Mouse (Mus musculus): ENCODE measurements around the gene Tmem126a. TPM values are rescaled to one million over a fixed set of nuclear protein-coding genes. Genes with fewer than 3 reads are reported as not detected.

Tmem126a gene
- polyA plus RNA-seq, 1 experiment from 2014 or later = 102 TPM

GRCm38 (mm10) chr7:90427006-90427405 lies 30.0 kb downstream of the Tmem126a start:
- H3K4me1 ChIP-seq (ENCODE audit: control insufficient read depth, insufficient read depth, low read length) = peaks cover 5% of the 10 kb centered on the region
- no peaks in the 10 kb centered on the region for H3K27me3 ChIP-seq (ENCODE audit: control insufficient read depth, insufficient read depth, low read length)
- H3K27ac ChIP-seq (ENCODE audit: low read length) = no peak overlapping the region
- H3K4me3 ChIP-seq (ENCODE audit: low read depth, low read length) = peak overlapping the region; percentile 22; the same call in 1 of the 2 replicates
- 51% methylated on average over 9 of the region's 9 CpGs for WGBS
- no peaks in the 10 kb centered on the region for H3K36me3 ChIP-seq (ENCODE audit: control insufficient read depth, insufficient read depth, low read length)
- no peak overlapping the region for H3K9ac ChIP-seq (replicated peaks; ENCODE audit: low read depth, low read length)
- no peak for ATAC-seq (ENCODE audit: insufficient number of reproducible peaks, insufficient read depth, low FRiP score, low read depth)
- H3K9me3 ChIP-seq (ENCODE audit: control insufficient read depth, low read depth, low read length) = no peaks in the 10 kb centered on the region
- peak overlapping the region; percentile 53 for H3K4me2 ChIP-seq (replicated peaks; ENCODE audit: low read depth, low read length)

GRCm38 (mm10) chr7:90426020-90427001 lies 30.7 kb downstream of the Tmem126a start, which contains the start of gene Ccdc89:
Gene Ccdc89 (plus strand): TSS chr7:90426577.
- H3K36me3 ChIP-seq (ENCODE audit: control insufficient read depth, insufficient read depth, low read length) = no peaks in the 10 kb centered on the region
- H3K4me3 ChIP-seq (ENCODE audit: low read depth, low read length) = peak within 1 kb of the TSS; percentile 22
- 19% methylated on average over 29 of the region's 29 CpGs for WGBS
- peaks cover 5% of the 10 kb centered on the region for H3K4me1 ChIP-seq (ENCODE audit: control insufficient read depth, insufficient read depth, low read length)
- H3K27ac ChIP-seq (ENCODE audit: low read length) = peak within 1 kb of the TSS; percentile 13; the same call in 1 of the 2 replicates
- ATAC-seq (ENCODE audit: insufficient number of reproducible peaks, insufficient read depth, low FRiP score, low read depth) = peak; percentile 100
- no peak within 1 kb of the TSS; the same call in 1 of the 2 replicates for H3K9ac ChIP-seq (replicated peaks; ENCODE audit: low read depth, low read length)
- no peaks in the 10 kb centered on the region for H3K9me3 ChIP-seq (ENCODE audit: control insufficient read depth, low read depth, low read length)
- peak within 1 kb of the TSS; percentile 53 for H3K4me2 ChIP-seq (replicated peaks; ENCODE audit: low read depth, low read length)
- H3K27me3 ChIP-seq (ENCODE audit: control insufficient read depth, insufficient read depth, low read length) = no peaks in the 10 kb centered on the region

GRCm38 (mm10) chr7:90409934-90410333 lies 47.1 kb downstream of the Tmem126a start:
- no peak overlapping the region for H3K4me2 ChIP-seq (replicated peaks; ENCODE audit: low read depth, low read length)
- WGBS = 57% methylated on average over 3 of the region's 3 CpGs
- no peaks in the 10 kb centered on the region for H3K4me1 ChIP-seq (ENCODE audit: control insufficient read depth, insufficient read depth, low read length)
- no peaks in the 10 kb centered on the region for H3K27me3 ChIP-seq (ENCODE audit: control insufficient read depth, insufficient read depth, low read length)
- no peak overlapping the region for H3K27ac ChIP-seq (ENCODE audit: low read length)
- no peak for ATAC-seq (ENCODE audit: insufficient number of reproducible peaks, insufficient read depth, low FRiP score, low read depth)
- H3K9me3 ChIP-seq (ENCODE audit: control insufficient read depth, low read depth, low read length) = no peaks in the 10 kb centered on the region
- H3K4me3 ChIP-seq (ENCODE audit: low read depth, low read length) = no peak overlapping the region
- H3K9ac ChIP-seq (replicated peaks; ENCODE audit: low read depth, low read length) = no peak overlapping the region
- H3K36me3 ChIP-seq (ENCODE audit: control insufficient read depth, insufficient read depth, low read length) = no peaks in the 10 kb centered on the region

Other genes with a start within 250 kb of the Tmem126a start
- gene Ccdc83, start 191.5 kb downstream of the Tmem126a start, polyA plus RNA-seq (2014; fragmentation: Nextera tagmentation; extraction: Ambion mirVana) = not detected in 2 replicates
- 21.9 and 23.4 TPM in 2 replicates for gene Sytl2, start 155.0 kb downstream of the Tmem126a start, polyA plus RNA-seq (2014; fragmentation: Nextera tagmentation; extraction: Ambion mirVana)
- gene Ccdc89, start 30.7 kb downstream of the Tmem126a start, polyA plus RNA-seq (2014; fragmentation: Nextera tagmentation; extraction: Ambion mirVana) = 1.4 and 2.2 TPM in 2 replicates
- gene Crebzf, start 14.5 kb downstream of the Tmem126a start, polyA plus RNA-seq (2014; fragmentation: Nextera tagmentation; extraction: Ambion mirVana) = 45.6 and 56.1 TPM in 2 replicates
- gene Tmem126b, start 18.8 kb upstream of the Tmem126a start, polyA plus RNA-seq (2014; fragmentation: Nextera tagmentation; extraction: Ambion mirVana) = 32.7 and 34.3 TPM in 2 replicates
- 5.1 and 8.6 TPM in 2 replicates for gene Dlg2, start 19.4 kb upstream of the Tmem126a start, polyA plus RNA-seq (2014; fragmentation: Nextera tagmentation; extraction: Ambion mirVana)

Measured in stomach, embryonic 14.5 days (tissue).